Mouse (Mus musculus) ES-Bruce4 (cell line): Measurements from ENCODE around the gene Zfp970. TPM values are rescaled to one million over a fixed set of nuclear protein-coding genes. Genes with fewer than 3 reads are reported as not detected.
A peak's percentile ranks its signal among the peaks of the same experiment; 100 is the strongest.
"Not testable (repeated sequence)": the region's sequence is repeated elsewhere in the genome, so short reads cannot be mapped to it uniquely, and the experiment has no call there.

Experiments
- H3K27ac ChIP-seq: 2 replicates; pipeline ENCODE4 v1.5.1; 2012; ENCODE audit warnings: low read length, inconsistent platforms; ENCODE audit not compliant: insufficient read depth
- H3K27me3 ChIP-seq: 2 replicates; pipeline ENCODE4 v1.6.1; 2012; ENCODE audit warnings: mild to moderate bottlenecking, low read length, inconsistent platforms; ENCODE audit not compliant: control insufficient read depth, poor library complexity, insufficient read depth, severe bottlenecking
- H3K36me3 ChIP-seq: 2 replicates; pipeline ENCODE4 v1.6.1; 2012; ENCODE audit warnings: inconsistent platforms, mild to moderate bottlenecking, low read length, moderate library complexity; ENCODE audit not compliant: control insufficient read depth, poor library complexity, insufficient read depth, severe bottlenecking
- H3K4me1 ChIP-seq: one replicate; pipeline ENCODE4 v1.8.1; 2011; ENCODE audit warnings: low read length; ENCODE audit not compliant: control insufficient read depth, insufficient read depth
- H3K4me3 ChIP-seq: 2 replicates; pipeline ENCODE4 v1.5.1; 2011; ENCODE audit warnings: low read depth, mild to moderate bottlenecking, low read length
- H3K9ac ChIP-seq: 2 replicates; pipeline ENCODE4 v1.6.1; 2012; ENCODE audit warnings: low read depth, mild to moderate bottlenecking, inconsistent platforms; ENCODE audit not compliant: poor library complexity, severe bottlenecking
- H3K9me3 ChIP-seq: replicated peaks from 2 replicates; pipeline ENCODE4 v1.6.1; 2012; ENCODE audit warnings: mild to moderate bottlenecking, low read length, inconsistent platforms; ENCODE audit not compliant: control insufficient read depth, poor library complexity, insufficient read depth, severe bottlenecking
- polyA plus RNA-seq: library from polyadenylated mRNA; stranded (reverse); fragments of >200 nt; gene quantifications from 2 replicates; pipeline ENCODE4 v1.2.4, GENCODE M21; 2011; ENCODE audit warnings: low read depth; ENCODE audit not compliant: missing spikeins, insufficient read depth, insufficient read length

Zfp970 gene
- polyA plus RNA-seq, result 8.4 and 14.7 TPM in 2 replicates

- H3K27ac ChIP-seq, result not testable (repeated sequence)
- Histone ChIP-seq H3K4me3 (peak within 1 kb of the TSS; percentile 65), H3K9ac (peak within 1 kb of the TSS; percentile 68; the same call in 1 of the 2 replicates)
These were observed at the start of gene Zfp970 for GRCm38 (mm10) chr2:177464676-177465075. Zfp970 (plus strand) TSS chr2:177464733.

GRCm38 (mm10) chr2:177468222-177468621, 3.7 kb downstream of the Zfp970 start:
- not testable (repeated sequence) for H3K4me3 ChIP-seq, H3K9ac ChIP-seq, H3K27me3 ChIP-seq, H3K9me3 ChIP-seq, H3K4me1 ChIP-seq, H3K27ac ChIP-seq, H3K36me3 ChIP-seq

More at GRCm38 (mm10) chr2:177464676-177465075, at the start of gene Zfp970:
- H3K27me3 ChIP-seq, H3K36me3 ChIP-seq, H3K9me3 ChIP-seq, H3K4me1 ChIP-seq: not testable (repeated sequence)

- H3K27me3 ChIP-seq, result not testable (repeated sequence)
These were observed 7.7 kb downstream of the Zfp970 start for GRCm38 (mm10) chr2:177472261-177472660.

DNA sequence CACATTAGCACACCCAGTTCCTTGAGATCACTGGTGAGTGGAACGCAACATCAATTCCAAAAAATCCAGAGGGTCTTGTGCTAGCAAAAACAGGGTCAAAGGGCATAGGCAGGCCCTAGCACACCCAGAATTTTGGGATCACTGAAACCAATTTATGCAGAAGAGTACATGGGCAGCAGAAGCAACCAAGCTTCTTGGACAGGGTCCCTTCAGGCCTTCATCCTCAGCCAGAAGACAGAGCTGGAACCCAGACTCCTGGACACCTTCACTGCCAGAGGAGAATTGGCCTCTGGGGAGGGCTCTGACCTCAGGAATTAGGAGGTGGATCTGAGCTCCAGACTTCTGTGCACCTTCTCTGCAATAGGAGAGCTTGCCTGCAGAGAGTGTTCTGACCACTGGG, 17.4 kb downstream of the Zfp970 start:
- not testable (repeated sequence) for H3K27ac ChIP-seq, H3K9me3 ChIP-seq, H3K27me3 ChIP-seq, H3K36me3 ChIP-seq, H3K9ac ChIP-seq, H3K4me3 ChIP-seq, H3K4me1 ChIP-seq

More at GRCm38 (mm10) chr2:177472261-177472660, 7.7 kb downstream of the Zfp970 start:
- not testable (repeated sequence) for H3K4me1 ChIP-seq, H3K9ac ChIP-seq, H3K27ac ChIP-seq, H3K4me3 ChIP-seq, H3K9me3 ChIP-seq, H3K36me3 ChIP-seq

DNA sequence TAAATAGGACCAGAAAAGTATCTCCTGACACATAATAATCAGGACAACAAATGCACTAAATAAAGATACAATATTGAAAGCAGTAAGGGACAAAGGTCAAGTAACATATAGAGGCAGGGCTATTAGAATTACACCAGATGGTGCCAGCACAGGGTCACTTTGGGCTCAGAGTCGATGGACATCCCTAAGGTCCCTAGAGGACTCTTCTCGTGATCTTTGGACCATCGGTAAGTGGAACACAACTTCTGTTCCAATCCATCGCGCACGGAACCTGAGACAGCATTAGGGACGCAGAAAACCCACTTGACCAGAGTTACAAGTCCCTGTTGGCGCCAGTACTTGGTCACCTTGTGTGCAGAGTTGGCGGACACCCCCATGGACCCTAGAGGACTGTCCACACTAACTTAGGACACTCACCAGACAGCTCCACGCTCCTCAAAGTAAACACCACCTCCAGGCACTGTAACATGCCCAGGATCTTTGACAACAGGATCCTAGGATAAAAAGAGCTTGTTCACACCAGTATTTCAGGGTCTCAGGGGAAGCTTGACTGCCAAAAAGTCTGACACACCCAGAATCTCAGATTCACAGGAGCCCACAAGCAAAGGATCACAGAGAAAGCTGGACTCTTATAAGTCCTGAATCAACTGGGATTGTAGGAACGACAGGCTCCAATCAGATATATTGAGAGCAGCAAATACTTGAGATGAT, 18.9 kb downstream of the Zfp970 start:
- H3K27ac ChIP-seq, H3K36me3 ChIP-seq, H3K9me3 ChIP-seq, H3K4me1 ChIP-seq, H3K9ac ChIP-seq, H3K4me3 ChIP-seq, H3K27me3 ChIP-seq: not testable (repeated sequence)

GRCm38 (mm10) chr2:177498067-177498466, 33.5 kb downstream of the Zfp970 start, which contains the start of gene Gm14403:
Gm14403 (plus strand) TSS chr2:177498215.
- H3K4me1 ChIP-seq, H3K27ac ChIP-seq, H3K27me3 ChIP-seq, H3K36me3 ChIP-seq, H3K9me3 ChIP-seq: not testable (repeated sequence)
- peak within 1 kb of the TSS; percentile 69 for H3K4me3 ChIP-seq
- peak within 1 kb of the TSS; percentile 18; the same call in 1 of the 2 replicates for H3K9ac ChIP-seq

- H3K9ac ChIP-seq, H3K4me1 ChIP-seq, H3K4me3 ChIP-seq, H3K9me3 ChIP-seq, H3K36me3 ChIP-seq, H3K27me3 ChIP-seq, H3K27ac ChIP-seq: not testable (repeated sequence)
These were observed 34.6 kb downstream of the Zfp970 start for GRCm38 (mm10) chr2:177499182-177499581.

DNA sequence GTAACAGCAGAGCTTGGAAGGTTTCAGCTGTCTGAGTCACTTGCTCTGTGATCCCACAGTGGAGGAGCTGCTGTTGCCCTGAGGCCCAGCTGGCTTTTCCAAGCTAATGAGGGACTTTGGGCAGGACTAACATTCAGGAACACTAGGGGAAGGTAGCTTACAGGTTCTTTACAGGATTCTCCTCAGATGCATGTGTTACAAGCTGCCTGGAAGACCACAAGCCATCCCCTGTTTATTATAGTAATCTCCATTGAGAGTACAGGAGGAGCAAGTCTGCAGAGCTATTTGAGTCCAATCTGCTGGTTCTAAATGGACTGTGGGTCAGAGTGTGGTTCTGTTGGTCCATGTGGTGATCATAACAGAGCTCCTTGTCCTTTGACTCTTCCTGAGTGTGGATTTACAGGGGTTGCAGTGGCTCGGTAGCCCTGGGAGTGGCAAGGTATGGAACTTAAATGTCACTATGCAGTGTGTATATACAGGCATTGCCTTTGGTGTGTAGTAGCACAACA, 40.7 kb downstream of the Zfp970 start:
- H3K4me3 ChIP-seq, H3K9me3 ChIP-seq, H3K36me3 ChIP-seq, H3K27me3 ChIP-seq, H3K9ac ChIP-seq, H3K4me1 ChIP-seq: not testable (repeated sequence)
- H3K27ac ChIP-seq, result peak overlapping the region; percentile 51; the same call in 1 of the 2 replicates

- not testable (repeated sequence) for H3K4me1 ChIP-seq, H3K36me3 ChIP-seq, H3K9me3 ChIP-seq, H3K27me3 ChIP-seq, H3K27ac ChIP-seq, H3K4me3 ChIP-seq, H3K9ac ChIP-seq
These were observed 46.8 kb downstream of the Zfp970 start for GRCm38 (mm10) chr2:177511381-177511780.

DNA sequence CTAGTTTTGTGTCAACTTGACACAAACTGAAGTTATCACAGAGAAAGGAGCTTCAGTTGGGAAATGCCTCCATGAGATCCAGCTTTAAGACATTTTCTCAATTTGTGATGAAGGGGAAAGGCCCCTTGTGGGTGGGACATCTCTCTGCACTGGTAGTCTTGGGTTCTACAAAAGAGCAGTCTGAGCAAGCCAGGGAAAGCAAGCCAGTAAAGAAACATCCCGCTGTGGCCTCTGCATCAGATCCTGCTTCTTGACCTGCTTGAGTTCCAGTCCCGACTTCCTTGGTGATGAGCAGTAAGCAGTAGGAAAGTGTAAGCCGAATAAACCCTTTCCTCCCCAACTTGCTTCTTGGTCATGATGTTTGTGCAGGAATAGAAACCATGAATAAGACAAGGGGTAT, 47.4 kb downstream of the Zfp970 start:
- H3K9ac ChIP-seq, H3K27me3 ChIP-seq, H3K4me1 ChIP-seq, H3K9me3 ChIP-seq, H3K36me3 ChIP-seq, H3K4me3 ChIP-seq, H3K27ac ChIP-seq: not testable (repeated sequence)
